Mouse (Mus musculus) bone marrow, adult 2 months (tissue): Measurements from ENCODE around the gene Gm49510.

ENCODE experiments used
- CTCF ChIP-seq: fragments of 200-500 bp; IDR thresholded peaks from 2 replicates; pipeline ENCODE4 v1.5.1; 2011; ENCODE audit warnings: low read length, control low read depth; ENCODE audit not compliant: control insufficient read depth, insufficient read depth
- POLR2A ChIP-seq: fragments of 200-500 bp; IDR thresholded peaks from 2 replicates; pipeline ENCODE4 v1.6.1; 2011; ENCODE audit warnings: low read depth, mild to moderate bottlenecking, control low read depth, low read length, borderline replicate concordance; ENCODE audit not compliant: control insufficient read depth

GRCm38 (mm10) chr15:78926021-78926919 lies 26.8 kb downstream of the Gm49510 start, which contains the start of gene Lgals1:
- no peak for TF ChIP-seq CTCF
- peak; percentile 38; the same call in 1 of the 2 replicates for TF ChIP-seq POLR2A
